Mouse (Mus musculus): ENCODE measurements around the gene Oxct2a.

GRCm38 (mm10) chr4:123293661-123294443 lies 29.6 kb downstream of the Oxct2a start:
- TF ChIP-seq EP300 (IDR thresholded peaks at IDR 0.05; ENCODE audit: low read depth in 1 of 2, low read length in 2 of 2) (no peak), NRF1 (IDR thresholded peaks at IDR 0.05; ENCODE audit: insufficient read depth, low read depth, low read length, poor library complexity, severe bottlenecking) (no peak)
